ENCODE assay signal across 20 mouse cellular contexts in genomic region chr5:149291266-149291665, GRCm38 (mm10).
"Had no signal": no experiment of that assay in that cellular context is flagged by ENCODE, and none has a peak within 500 bp of the region (broad histone marks: within the 10 kb centered on the region; RNA-seq: fewer than 3 reads in every experiment).

No protein-coding gene starts in this region.

- H3K9me3 ChIP-seq: intestine, embryonic 15.5 days; limb, embryonic 13.5 days; liver, embryonic 13.5 days; liver, embryonic 15.5 days had no signal

- DNase-seq: gastrocnemius, postnatal 14 days; gastrocnemius, postnatal 36 days; heart, adult 11 months; heart, adult 2 months; heart, postnatal 10 days; heart, postnatal 36 days; kidney, adult 18-20 months; kidney, adult 8-10 months; kidney, postnatal 10 days; kidney, postnatal 4 days; liver; liver, embryonic 13.5 days had no signal

- H3K36me3 ChIP-seq: heart, embryonic 12.5 days; hindbrain, embryonic 12.5 days; intestine, embryonic 15.5 days; limb, embryonic 13.5 days; liver, embryonic 13.5 days; liver, embryonic 15.5 days had no signal

- H3K27ac ChIP-seq: heart, adult 2 months; hindbrain, embryonic 12.5 days; hindbrain, embryonic 14.5 days; intestine, embryonic 15.5 days; left cerebral cortex, adult 2 months; limb, embryonic 13.5 days; liver, embryonic 13.5 days; liver, embryonic 15.5 days had no signal

- H3K4me3 ChIP-seq: heart, adult 2 months; heart, embryonic 12.5 days; hindbrain, embryonic 12.5 days; intestine, embryonic 15.5 days; layer of hippocampus, adult 2 months; left cerebral cortex, adult 2 months; limb, embryonic 13.5 days; liver, embryonic 13.5 days; liver, embryonic 15.5 days had no signal

- H3K27me3 ChIP-seq: heart, embryonic 12.5 days; intestine, embryonic 15.5 days; limb, embryonic 13.5 days; liver, embryonic 13.5 days; liver, embryonic 15.5 days had no signal

- H3K4me1 ChIP-seq: intestine, embryonic 15.5 days; liver, embryonic 13.5 days; liver, embryonic 15.5 days had no signal

- H3K9ac ChIP-seq: heart, embryonic 12.5 days; hindbrain, embryonic 12.5 days; hindbrain, embryonic 14.5 days; intestine, embryonic 15.5 days; limb, embryonic 13.5 days; liver, embryonic 13.5 days; liver, embryonic 15.5 days had no signal
